Mouse (Mus musculus) CD4-positive helper T cell, adult 2 months (primary cell): ENCODE results near the gene Emilin2.

Experiments used
- DNase-seq: peaks from one replicate; pipeline ENCODE4 v3.0.0-alpha.2; 2012; ENCODE audit warnings: low read depth, missing footprints, low spot score

The Emilin2 gene

GRCm38 (mm10) chr17:71234041-71234594, 77.7 kb downstream of the Emilin2 start:
- DNase-seq = no peak

- no peak for DNase-seq
Measured at GRCm38 (mm10) chr17:71233210-71233609, 78.6 kb downstream of the Emilin2 start.

- no peak for DNase-seq
Measured at GRCm38 (mm10) chr17:71231998-71232397, 79.8 kb downstream of the Emilin2 start.

- peak; percentile 12 for DNase-seq
Measured at GRCm38 (mm10) chr17:71230108-71230709, 81.6 kb downstream of the Emilin2 start.

GRCm38 (mm10) chr17:71228651-71229050, 83.1 kb downstream of the Emilin2 start:
- DNase-seq = no peak

- no peak for DNase-seq
Measured at GRCm38 (mm10) chr17:71227128-71227895, 84.5 kb downstream of the Emilin2 start.

- DNase-seq = peak; percentile 51
Measured at GRCm38 (mm10) chr17:71225091-71225490, 86.7 kb downstream of the Emilin2 start.

- peak; percentile 34 for DNase-seq
Measured at GRCm38 (mm10) chr17:71224521-71224920, 87.3 kb downstream of the Emilin2 start.

- DNase-seq = peak; percentile 11
Measured at GRCm38 (mm10) chr17:71223676-71224075, 88.1 kb downstream of the Emilin2 start.

- DNase-seq = no peak
Measured at GRCm38 (mm10) chr17:71221383-71221782, 90.4 kb downstream of the Emilin2 start.

- DNase-seq = no peak
Measured at GRCm38 (mm10) chr17:71217111-71217685, 94.6 kb downstream of the Emilin2 start.

- no peak for DNase-seq
Measured at GRCm38 (mm10) chr17:71216263-71216662, 95.5 kb downstream of the Emilin2 start.

- DNase-seq = no peak
Measured at GRCm38 (mm10) chr17:71215241-71215839, 96.4 kb downstream of the Emilin2 start.

- DNase-seq = no peak
Measured at GRCm38 (mm10) chr17:71214514-71215240, 97.1 kb downstream of the Emilin2 start.

GRCm38 (mm10) chr17:71213666-71214065, 98.1 kb downstream of the Emilin2 start:
- DNase-seq = no peak

- no peak for DNase-seq
Measured at GRCm38 (mm10) chr17:71211962-71212646, 99.7 kb downstream of the Emilin2 start.

GRCm38 (mm10) chr17:71209936-71210335, 101.8 kb downstream of the Emilin2 start:
- DNase-seq = no peak

- no peak for DNase-seq
Measured at GRCm38 (mm10) chr17:71208921-71209320, 102.9 kb downstream of the Emilin2 start.

- no peak for DNase-seq
Measured at GRCm38 (mm10) chr17:71208376-71208775, 103.4 kb downstream of the Emilin2 start.

- DNase-seq = no peak
Measured at GRCm38 (mm10) chr17:71207268-71207667, 104.5 kb downstream of the Emilin2 start.
